Mouse (Mus musculus) 3T3-L1 (cell line): ENCODE data around the gene Faf1.
A peak's percentile ranks its signal among the peaks of the same experiment; 100 is the strongest.

Experiments
- DNase-seq: peaks from one replicate; pipeline ENCODE4 v3.0.0-alpha.2; 2015; ENCODE audit warnings: low read depth, low spot score

Gene Faf1

DNA sequence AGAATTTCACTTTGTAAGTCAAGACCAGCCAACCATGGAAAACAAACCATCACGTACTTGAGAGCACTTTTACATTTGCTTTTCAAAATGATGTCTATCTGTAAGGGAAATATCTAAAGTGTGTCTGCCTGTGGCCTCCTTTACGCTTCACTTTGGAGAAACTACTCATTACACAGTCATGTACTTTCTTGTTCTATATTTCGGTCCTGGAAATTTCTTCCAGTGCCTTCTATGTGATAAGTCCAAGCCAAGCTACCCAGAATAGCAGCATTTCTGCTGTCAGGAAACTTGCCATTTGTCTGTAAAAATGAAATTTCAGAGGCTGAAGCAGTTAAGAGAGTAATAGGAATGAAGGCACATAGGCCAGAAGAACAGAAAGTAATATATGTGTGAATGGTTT lies 228.1 kb downstream of the Faf1 start:
- DNase-seq = no peak

DNA sequence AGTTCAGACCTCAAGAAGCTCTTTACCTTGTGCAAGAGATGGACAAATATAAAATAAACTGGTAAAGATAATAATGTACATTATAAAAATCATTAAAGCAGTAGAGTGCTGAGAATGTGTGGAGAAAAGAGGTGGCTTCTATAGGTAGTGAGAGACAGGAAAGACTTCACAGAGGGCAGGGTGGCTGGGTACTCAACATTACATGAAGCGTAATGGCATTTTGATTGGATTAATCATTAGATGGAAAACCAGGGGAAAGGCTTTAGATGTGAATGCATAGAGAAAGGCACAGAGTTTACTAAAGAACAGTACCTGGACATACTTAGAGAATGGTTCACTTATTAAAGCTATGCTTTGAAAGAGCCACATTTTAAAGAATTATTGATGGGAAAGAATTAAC lies 252.7 kb downstream of the Faf1 start:
- no peak for DNase-seq

DNA sequence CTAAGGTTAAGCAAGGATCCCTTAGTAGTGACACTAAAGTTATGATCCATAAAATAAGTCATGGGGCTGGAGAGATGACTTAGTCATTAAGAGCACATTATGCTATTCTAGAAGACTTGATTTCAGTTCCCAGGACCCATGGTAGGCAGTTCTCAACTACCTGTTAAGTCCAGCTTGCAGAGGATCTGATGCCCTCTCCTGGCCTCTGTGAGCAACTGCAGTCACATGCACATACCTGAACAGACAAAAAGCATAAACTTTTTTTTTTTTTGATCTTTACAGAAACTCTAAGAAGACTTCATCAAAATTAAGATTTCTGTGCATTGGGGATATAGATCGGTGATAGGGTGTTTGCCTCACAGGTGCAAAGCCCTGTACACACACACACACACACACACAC lies 254.1 kb downstream of the Faf1 start:
- DNase-seq = peak; percentile 22

DNA sequence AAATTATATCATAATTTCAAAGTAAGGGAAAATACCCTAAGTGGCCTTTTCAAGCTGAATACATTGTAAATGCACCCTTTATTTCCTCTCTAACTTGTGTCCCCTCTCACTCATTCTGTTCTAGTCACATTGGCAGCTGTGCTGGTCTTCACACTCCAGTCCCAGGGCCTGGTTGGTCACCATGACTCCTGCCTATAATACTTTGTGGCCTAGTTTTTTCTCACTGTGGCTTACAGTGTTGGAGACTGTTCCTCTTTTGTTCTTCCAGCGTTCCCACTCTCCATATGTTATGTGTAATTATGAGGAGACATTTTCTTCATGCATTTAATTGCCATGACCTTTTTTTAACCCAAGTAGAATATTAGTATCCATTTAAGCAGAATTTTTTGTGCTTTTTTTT lies 254.5 kb downstream of the Faf1 start:
- no peak for DNase-seq

DNA sequence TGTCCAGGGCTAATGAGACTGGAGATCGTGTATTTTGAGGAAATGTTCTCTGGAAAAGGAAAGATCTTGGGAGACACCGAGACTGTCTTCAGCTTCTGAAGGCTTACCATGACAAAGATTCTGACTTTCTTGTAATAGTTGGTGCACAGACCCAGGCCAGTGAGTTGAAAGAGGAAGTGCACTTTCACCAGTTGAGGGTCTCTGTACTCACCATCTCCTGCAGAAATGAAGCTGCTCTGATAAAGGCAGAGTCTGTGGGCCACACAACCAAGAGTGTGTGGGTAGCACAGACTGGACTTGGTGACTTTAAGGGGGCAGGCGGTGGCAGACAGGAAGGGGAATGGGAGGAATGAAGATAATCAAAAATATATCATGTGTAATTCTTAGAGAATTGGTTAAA lies 260.2 kb downstream of the Faf1 start:
- DNase-seq = no peak

DNA sequence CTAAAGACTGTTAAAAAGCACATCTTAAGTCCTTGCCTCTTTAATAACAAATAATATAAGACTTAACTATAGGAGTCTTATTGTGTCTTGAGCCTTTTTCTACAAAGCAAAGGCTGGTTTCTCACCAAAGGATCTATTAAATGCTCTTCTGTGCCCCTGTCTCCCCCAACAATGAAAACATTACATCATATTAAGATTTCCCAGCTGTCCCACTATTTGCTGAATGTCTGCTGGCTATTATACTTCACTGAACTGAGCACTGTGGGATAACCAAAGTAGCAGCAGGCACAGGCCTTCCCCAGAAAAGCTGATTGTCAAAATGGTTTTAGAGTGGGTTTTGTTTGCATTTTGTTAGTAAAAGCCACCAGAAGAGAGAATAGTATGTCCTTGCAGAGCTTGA lies 262.9 kb downstream of the Faf1 start:
- no peak for DNase-seq

DNA sequence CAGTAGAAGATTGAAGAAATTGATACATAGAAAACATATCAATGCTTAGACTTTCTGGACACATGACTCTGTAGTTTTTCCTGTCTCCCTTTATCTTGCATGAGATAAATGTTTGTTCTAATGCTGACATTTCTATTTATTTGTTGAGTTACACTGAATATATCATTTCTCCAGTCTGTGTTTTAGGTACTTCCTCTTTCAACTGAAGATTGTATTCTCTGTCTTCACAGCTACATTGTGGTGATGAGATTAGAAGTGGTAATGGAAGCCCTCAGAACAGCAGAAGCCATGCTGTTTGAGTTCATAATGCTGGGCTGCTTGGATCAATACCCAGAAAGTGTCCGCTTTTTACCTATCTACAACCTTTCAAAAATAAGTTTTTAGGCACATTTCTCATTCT lies 269.2 kb downstream of the Faf1 start:
- no peak for DNase-seq

DNA sequence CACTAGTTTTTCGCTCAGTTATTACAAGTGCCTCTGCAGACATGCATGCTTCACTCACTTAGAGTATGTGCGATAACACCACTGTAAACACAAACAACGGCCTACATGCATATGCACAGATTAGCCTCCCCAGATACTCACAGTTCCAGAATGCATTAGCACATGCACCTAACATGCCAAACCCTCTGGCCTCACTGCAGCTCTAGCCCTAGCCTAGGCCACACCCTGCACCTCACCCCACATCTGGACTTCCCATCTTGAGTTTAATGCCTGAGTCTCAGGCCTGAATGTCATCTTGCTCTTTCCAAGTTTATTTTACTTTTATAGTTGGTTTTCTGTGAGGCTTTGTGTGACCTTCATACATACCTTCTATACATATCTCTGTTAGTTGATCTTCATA lies 272.9 kb downstream of the Faf1 start:
- DNase-seq = no peak

DNA sequence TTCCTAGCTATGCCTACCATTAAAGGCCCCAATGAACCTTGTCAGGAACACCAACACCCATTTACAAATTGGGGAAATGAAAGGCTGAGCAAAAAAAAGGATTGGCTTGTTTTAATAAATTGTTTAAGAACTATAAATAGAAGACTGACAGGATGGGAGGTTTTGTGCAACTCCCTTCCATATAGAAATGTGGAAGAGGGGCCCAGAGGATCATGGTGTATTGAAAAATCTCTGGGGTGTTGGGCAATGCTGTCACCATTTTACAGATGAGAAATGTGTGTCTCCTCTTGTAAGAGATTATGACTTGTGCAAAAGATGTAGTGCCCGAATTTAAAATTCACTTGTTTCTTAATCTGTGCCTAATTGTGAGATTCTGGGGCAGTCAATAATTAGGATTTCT lies 277.1 kb downstream of the Faf1 start:
- no peak for DNase-seq

DNA sequence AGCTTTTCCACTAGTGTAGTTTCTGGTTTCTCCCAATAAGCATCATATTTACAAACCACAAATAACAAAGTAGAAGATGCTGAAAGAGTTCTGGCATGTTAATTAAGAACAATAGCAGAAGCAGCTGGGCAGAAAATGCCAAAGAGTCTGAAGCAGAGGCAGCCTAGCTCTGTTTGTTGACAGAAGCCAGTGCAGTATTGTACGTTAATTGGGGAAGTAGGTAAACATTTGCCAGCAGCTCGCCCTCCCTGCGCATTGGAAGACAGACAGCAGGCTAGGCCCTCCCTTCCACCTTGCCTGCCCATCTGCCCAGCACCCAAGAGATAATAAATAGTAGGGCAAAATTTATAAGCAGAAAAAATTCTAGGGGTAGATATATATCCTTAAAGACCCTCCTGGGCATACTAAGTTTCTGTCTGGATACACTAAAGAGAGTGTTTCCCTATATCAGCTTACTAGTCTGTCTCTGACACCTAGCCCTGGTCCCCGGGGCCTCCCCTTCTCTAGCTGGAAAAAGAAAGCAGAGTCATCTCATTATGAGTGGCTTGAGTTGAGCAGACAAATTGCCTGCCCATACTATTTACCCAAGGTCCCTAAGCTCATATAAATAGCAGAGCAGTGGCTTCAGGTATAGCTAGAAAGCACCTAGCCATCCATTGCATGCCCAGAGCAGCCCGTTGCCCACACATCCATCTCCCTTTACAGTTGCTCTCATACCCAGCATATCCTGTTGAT lies 284.0 kb downstream of the Faf1 start:
- no peak for DNase-seq

DNA sequence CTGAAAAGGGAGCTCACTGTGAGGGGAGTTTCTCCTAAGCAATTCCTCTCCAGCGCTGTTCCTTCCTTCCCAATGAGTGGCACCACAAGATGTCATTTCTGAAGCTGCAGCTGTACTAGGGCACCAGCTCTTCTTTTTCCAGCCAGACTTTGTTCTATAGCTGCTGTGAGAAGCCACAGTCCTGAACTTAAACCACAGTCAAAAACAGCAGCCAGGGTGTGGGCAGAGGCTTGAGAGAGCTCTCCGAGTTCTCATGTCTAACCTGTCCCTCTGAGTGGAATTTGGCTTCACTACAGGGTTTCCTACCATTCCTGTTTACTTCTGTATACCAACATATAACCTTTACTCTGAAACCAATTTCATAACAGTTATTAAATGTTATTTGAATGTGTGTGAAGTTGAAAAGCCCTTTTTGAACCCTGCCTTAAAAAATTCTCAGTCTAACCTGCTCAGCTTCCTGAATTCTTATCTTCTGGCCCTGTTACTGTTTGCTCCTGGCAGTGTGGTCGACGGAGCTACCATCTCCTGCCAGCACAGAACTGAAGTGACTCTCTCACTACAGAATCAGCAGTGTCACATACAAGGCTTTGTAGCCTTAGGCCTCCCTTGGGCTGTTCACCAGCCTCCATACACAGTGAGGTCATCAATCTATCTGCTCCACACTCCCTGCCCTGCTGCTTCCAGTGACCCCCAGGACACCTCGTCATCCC lies 287.3 kb downstream of the Faf1 start:
- no peak for DNase-seq

DNA sequence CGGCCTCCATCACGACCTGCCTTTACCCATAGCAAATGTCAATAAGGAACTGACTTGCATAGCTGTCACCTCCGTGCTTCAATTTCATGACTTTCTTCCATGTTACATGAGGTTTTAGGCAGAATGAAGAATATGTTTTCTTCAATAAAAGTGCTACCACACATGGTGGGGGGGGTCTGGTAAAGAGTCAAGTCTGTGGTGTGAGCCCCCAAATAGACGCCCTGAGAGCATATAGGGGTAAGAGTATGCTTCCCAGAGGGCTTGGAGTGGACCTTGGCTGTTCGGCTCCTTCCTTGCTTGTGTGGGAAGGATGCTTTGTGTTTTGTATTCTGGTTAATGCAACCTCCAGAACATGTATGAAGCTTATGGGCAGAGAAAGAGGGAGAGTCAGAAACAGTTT lies 293.2 kb downstream of the Faf1 start:
- no peak for DNase-seq

DNA sequence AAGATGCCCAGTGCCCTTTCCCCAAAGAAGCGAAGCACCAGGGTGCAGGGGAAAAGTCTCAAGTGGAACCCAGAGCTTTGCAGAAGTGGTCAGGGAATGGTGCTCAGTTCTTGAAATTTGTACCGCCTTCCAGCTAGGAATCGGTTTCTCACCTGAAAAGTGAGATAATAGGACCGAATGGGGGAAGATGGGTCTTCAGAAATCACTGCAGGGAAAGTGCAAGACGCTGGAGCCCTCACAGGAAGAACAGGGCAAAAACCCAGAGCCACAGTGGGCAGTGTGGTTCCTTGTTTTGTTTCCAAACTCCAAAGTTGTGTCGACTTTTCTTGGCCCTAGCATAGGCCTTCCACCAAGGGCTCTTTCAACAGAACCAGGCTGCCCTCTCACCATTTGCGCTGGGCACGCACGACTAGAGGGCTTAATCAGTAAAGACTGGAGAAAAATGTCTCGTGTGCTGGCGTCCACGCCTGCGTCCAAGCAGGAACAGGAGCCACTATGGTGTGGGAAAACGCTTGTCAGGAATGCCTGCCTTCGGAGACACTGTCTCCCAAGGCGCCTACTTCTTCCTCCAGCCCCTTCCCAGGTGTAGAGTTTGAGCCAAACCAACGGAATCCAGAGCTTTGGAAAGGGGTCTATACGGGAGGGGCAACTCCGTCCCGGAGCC lies 297.7 kb downstream of the Faf1 start:
- no peak for DNase-seq

DNA sequence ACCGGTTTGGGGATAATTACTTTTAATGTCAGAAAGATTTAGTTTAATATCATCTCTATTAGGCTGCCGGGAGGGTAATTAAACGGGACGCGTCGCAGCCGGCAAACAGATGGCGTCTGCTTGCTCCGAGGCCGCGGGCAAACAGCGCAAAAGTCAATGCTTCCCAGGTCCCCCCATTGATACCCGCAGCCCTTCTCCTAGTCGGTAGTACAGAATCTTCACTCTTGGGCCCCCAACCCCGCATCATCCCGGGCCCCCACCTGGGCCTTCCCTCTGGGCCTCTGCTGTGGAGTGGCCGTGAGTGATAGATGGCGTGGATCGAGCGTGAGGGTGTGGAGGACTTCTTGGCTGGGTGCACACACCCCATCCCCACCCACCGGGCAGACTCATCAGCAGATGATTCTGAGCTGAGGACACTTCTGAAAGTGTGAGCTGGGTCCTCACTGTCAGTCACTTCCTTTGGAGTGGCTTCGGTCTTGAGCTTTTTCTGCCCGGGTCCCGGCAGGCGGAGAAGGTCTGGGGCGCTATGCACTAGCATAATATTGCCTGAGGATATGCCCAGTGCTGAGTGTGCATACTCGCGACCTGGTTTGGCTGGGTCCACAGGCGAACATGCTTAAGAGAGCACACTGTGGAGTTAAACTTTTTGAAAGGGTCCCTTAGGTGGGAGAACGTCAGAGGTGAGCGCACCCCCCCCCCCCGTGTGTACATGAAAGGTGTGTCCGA lies 298.4 kb downstream of the Faf1 start:
- DNase-seq = no peak

DNA sequence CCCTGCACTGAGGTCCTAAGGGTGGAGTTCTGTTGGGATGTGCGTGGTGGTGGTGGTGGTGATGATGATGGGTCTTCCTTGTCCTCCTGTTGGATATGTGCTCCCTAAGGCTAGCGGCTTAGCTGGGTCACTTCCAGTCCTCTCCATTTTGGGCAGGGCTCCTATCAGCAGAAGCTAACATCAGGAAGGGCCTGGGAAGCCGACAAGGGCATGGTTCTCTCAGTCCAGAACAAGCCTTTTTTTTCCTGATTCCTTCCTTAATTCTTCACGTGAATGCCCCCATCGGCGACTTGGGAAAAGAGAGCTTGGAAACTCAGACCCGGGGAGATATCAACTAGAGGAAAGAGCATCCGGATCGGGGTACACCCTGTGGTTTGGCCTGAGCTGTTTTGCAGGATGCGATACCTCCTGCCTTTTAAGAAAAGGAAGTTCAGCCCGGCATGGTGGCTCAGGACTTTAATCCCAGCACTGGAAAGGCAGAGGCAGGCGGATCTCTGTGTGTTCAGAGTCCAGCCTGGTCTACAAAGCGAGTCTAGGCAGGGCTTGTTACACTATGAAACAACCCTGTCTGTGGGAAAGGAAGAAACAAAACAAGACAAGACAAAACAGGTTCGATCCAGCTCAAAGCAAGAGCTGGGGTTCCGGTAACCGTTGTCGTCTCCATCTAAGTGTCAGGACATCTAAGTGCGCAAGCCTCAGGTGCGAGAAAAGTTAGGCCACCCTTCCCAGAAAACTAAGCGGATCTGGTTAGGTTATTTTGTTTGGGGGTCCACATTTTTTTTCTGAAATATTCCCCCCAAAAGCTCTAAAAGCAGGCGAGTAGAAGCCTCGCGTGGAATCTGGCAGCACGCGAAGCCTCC lies 299.2 kb downstream of the Faf1 start:
- no peak for DNase-seq

DNA sequence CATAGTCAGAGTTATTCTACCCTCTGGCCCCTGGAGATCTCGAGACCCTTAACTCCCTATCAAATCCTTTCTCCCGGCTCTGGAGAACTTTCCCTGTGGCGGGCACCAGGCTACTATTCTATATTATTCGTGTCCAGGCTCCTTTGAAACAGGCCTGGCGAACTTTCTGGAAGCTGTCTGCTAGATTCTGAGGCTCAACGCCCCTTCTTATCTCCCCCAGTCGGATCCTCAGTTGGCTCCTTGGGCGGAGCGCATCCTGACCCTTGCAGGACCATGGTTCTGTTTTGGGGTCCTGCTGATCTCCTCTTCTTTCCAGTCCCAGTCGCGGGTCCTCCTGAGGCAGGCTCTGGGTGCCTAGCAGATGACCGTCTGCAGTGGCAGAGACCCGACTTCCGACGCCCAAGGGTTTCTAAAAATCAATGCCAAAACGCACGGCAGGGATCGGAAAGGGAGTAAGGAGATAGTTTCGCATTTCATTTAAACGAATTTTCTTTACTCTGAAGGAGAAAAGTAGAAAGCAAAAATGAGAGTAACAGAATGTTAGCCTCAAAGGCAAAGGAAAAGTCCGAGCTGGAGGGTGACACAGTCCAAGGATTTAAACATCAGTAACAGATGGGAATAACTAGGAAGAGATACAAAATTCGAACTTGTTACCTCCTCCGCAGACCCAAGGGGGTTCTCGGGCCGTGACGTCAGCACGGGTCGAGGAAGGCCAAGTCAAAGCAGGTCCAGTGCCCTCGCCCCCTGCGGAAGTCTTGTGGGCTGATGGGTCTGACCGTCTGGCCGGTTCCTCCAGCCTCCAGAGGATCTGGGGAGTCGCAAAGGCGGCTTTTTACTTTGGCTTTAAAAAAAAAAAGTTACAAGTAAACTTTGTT lies 300.1 kb downstream of the Faf1 start:
- no peak for DNase-seq

DNA sequence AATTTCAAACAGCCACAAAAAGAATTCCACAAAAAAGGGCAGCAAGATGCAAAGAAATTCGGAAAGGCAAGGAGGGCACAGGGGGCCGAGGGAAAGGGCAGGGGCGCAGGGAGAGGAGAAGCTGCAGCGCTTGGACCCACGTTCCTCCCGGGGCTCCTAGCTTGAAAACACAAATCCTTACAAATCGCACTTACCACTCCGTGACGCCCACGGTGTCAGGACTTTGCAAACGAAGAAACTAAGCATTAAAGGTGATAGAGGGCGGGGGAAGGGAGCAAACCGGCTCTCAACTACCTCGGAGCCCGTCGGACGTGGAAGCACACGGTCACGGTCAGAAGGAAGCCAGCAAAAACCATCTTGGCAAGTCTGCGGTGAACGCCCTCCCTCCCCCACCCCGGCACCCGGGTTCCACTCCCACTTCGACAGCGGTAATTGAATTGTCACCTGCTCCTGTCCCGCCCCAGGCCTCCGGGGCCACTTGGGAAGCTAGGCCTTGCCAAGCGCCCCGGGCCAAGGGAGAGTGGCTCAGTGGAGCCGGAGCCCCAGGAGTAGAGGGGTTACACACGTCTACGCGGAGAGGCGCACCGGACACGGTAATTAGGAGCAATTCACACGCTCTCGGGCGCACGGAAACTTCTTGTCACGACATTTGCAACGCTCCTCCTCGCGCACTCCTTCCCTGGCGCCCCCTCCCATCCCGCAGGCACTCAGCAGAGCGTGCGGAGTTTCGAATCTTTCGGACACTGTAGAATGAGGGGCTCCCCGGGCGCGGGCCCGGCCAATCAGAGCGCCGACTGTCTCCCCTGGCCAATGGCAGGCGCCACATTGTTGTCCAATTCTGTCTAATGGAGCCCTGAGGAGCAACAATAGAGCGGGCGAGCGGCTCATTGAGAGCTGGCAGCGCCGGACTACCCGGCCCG lies 301.0 kb downstream of the Faf1 start, which contains the start of gene Dmrta2:
TSS of gene Dmrta2 (plus strand) at position 906 of the 920 bp plus-strand sequence.
- peak; percentile 73 for DNase-seq

DNA sequence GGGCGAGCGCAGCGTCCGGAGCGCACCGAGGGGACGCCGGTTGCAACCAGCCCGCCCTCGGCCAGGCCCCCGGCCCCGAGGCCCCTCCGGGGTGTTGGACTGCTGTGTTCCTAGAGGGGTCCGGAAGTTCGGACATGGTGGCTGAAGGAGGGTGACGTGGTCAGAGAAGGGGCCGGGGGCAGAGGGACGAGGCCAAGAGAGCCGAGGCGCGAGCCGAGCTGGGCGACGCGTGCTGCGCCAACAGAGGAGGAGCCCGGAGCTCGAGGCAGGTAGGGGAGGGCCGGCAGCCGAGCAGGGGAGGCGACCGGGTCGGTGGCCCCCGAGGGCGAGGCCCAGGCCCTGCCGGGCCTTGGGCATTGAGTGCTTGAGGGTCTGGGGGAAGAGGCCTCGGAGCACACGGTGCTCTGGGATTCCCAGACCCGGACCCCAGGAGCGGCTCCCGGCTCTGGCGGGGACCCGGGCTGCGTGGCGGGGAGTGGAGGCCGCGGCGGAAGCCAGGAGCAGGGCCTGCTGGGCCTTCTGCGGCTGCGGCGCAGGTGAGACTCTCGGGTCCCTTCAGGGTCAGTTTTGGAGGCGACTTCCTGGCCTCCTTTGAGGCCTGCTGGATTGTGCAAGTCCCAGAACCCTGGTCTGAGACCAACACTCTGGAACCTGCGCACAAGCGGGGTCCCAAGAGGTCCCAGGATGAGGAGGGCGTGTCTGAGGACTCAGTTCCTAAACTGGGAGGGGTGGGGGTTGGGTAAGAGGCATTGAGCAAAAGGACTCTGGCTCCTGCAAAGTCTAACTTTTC lies 301.9 kb downstream of the Faf1 start:
- DNase-seq = peak; percentile 32
